Mouse (Mus musculus) liver, adult 2 months (tissue): ENCODE measurements around the gene Gap43.

Experiments
- CTCF ChIP-seq: fragments of 200-500 bp; IDR thresholded peaks from 2 replicates; pipeline ENCODE4 v1.5.1; 2011; ENCODE audit warnings: low read depth, low read length, control low read depth
- POLR2A ChIP-seq: fragments of 200-500 bp; IDR thresholded peaks from 2 replicates; pipeline ENCODE4 v1.6.1; 2011; ENCODE audit warnings: low read length, control low read depth; ENCODE audit not compliant: insufficient read depth; ENCODE audit errors: extremely low read depth

GRCm38 (mm10) chr16:42325536-42325935 lies 14.9 kb downstream of the Gap43 start:
- TF ChIP-seq CTCF, result no peak
- no peak for TF ChIP-seq POLR2A
